Mouse (Mus musculus): ENCODE data around the gene Ppm1a. TPM values are rescaled to one million over a fixed set of nuclear protein-coding genes. Genes with fewer than 3 reads are reported as not detected.
"Not testable (repeated sequence)": the region's sequence is repeated elsewhere in the genome, so short reads cannot be mapped to it uniquely, and the experiment has no call there.

Ppm1a gene
- polyA plus RNA-seq, 1 experiment from 2014 or later = 52.8 TPM

GRCm38 (mm10) chr12:72771153-72771552 is 13.9 kb downstream of the Ppm1a start:
- Histone ChIP-seq H3K4me1 (replicated peaks; ENCODE audit: control insufficient read depth, insufficient read depth, low read length) (no peaks in the 10 kb centered on the region), H3K27ac (ENCODE audit: low read length) (no peak overlapping the region), H3K4me3 (replicated peaks; ENCODE audit: low read length) (no peak overlapping the region), H3K9ac (replicated peaks; ENCODE audit: low read depth, low read length) (no peak overlapping the region), H3K9me3 (ENCODE audit: control insufficient read depth, low read length) (no peaks in the 10 kb centered on the region), H3K27me3 (replicated peaks; ENCODE audit: control insufficient read depth, insufficient read depth, low read length) (no peaks in the 10 kb centered on the region), H3K4me2 (ENCODE audit: low read length) (no peak overlapping the region), H3K36me3 (ENCODE audit: control insufficient read depth, insufficient read depth) (no peaks in the 10 kb centered on the region)
- 94% methylated on average over 2 of the region's 2 CpGs for WGBS
- no peak for ATAC-seq

- H3K27ac ChIP-seq (ENCODE audit: low read length) = no peak overlapping the region
- no peaks in the 10 kb centered on the region for H3K27me3 ChIP-seq (replicated peaks; ENCODE audit: control insufficient read depth, insufficient read depth, low read length)
- no peaks in the 10 kb centered on the region for H3K4me1 ChIP-seq (replicated peaks; ENCODE audit: control insufficient read depth, insufficient read depth, low read length)
- 89% methylated on average over 3 of the region's 3 CpGs for WGBS
- H3K36me3 ChIP-seq (ENCODE audit: control insufficient read depth, insufficient read depth) = no peaks in the 10 kb centered on the region
- no peak for ATAC-seq
- H3K9ac ChIP-seq (replicated peaks; ENCODE audit: low read depth, low read length) = no peak overlapping the region
- no peak overlapping the region for H3K4me2 ChIP-seq (ENCODE audit: low read length)
- no peaks in the 10 kb centered on the region for H3K9me3 ChIP-seq (ENCODE audit: control insufficient read depth, low read length)
- no peak overlapping the region for H3K4me3 ChIP-seq (replicated peaks; ENCODE audit: low read length)
These were observed 14.5 kb downstream of the Ppm1a start for GRCm38 (mm10) chr12:72771711-72772110.

GRCm38 (mm10) chr12:72773921-72774320 is 16.7 kb downstream of the Ppm1a start:
- no peak overlapping the region for H3K9ac ChIP-seq (replicated peaks; ENCODE audit: low read depth, low read length)
- no peaks in the 10 kb centered on the region for H3K36me3 ChIP-seq (ENCODE audit: control insufficient read depth, insufficient read depth)
- 41% methylated on average over 7 of the region's 7 CpGs for WGBS
- no peak overlapping the region for H3K4me3 ChIP-seq (replicated peaks; ENCODE audit: low read length)
- H3K4me2 ChIP-seq (ENCODE audit: low read length) = no peak overlapping the region
- H3K27ac ChIP-seq (ENCODE audit: low read length) = no peak overlapping the region
- no peak for ATAC-seq
- no peaks in the 10 kb centered on the region for H3K9me3 ChIP-seq (ENCODE audit: control insufficient read depth, low read length)
- peaks cover 4% of the 10 kb centered on the region; the same call in 1 of the 2 replicates for H3K4me1 ChIP-seq (replicated peaks; ENCODE audit: control insufficient read depth, insufficient read depth, low read length)
- no peaks in the 10 kb centered on the region for H3K27me3 ChIP-seq (replicated peaks; ENCODE audit: control insufficient read depth, insufficient read depth, low read length)

DNA sequence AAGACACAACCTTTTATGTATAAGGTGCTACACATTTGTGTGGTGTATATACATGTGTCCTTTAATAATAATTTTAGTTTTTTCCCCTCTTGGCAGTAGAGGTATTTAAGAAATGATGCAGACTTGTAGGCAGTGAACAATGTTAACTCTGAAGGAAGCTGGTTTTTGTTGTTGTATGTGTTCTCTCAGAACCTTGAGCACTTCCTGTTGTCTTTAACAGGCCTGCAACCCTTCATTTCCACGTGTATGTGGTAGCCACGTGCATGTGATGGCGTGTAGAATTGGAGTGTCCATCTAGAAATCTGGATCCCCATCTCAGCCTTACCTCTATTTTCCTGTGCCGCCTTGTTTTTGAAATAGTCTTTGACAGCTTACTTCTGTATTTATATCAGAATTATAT is 20.0 kb downstream of the Ppm1a start:
- WGBS = 92% methylated on average over 4 of the region's 4 CpGs
- H3K27ac ChIP-seq (ENCODE audit: low read length) = no peak overlapping the region
- H3K9ac ChIP-seq (replicated peaks; ENCODE audit: low read depth, low read length) = no peak overlapping the region
- no peaks in the 10 kb centered on the region for H3K27me3 ChIP-seq (replicated peaks; ENCODE audit: control insufficient read depth, insufficient read depth, low read length)
- no peaks in the 10 kb centered on the region for H3K9me3 ChIP-seq (ENCODE audit: control insufficient read depth, low read length)
- no peak overlapping the region for H3K4me2 ChIP-seq (ENCODE audit: low read length)
- H3K36me3 ChIP-seq (ENCODE audit: control insufficient read depth, insufficient read depth) = no peaks in the 10 kb centered on the region
- H3K4me1 ChIP-seq (replicated peaks; ENCODE audit: control insufficient read depth, insufficient read depth, low read length) = peaks cover 4% of the 10 kb centered on the region; the same call in 1 of the 2 replicates
- no peak for ATAC-seq
- H3K4me3 ChIP-seq (replicated peaks; ENCODE audit: low read length) = no peak overlapping the region

DNA sequence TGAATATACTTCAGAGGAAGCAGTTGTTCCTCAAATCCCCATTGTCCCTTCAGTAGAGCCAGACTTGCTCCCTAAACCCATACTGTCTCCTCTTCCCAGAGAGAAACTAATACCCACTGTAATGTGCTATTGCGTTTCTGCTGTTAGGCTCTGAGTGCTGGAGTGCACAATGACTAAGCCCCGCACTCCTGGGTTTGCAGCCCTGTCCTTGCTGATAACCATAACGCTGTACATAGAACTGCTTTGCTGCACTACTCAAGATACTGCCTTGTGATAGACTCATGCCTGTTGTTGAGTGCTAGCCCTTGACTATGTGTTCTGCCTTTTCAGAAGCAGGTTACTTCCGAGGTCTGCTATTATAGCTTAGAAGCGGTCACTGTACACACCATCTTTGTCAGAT is 22.9 kb downstream of the Ppm1a start:
- no peak overlapping the region for H3K27ac ChIP-seq (ENCODE audit: low read length)
- no peaks in the 10 kb centered on the region for H3K27me3 ChIP-seq (replicated peaks; ENCODE audit: control insufficient read depth, insufficient read depth, low read length)
- H3K9ac ChIP-seq (replicated peaks; ENCODE audit: low read depth, low read length) = no peak overlapping the region
- peaks cover 4% of the 10 kb centered on the region; the same call in 1 of the 2 replicates for H3K4me1 ChIP-seq (replicated peaks; ENCODE audit: control insufficient read depth, insufficient read depth, low read length)
- no peaks in the 10 kb centered on the region for H3K9me3 ChIP-seq (ENCODE audit: control insufficient read depth, low read length)
- no peak overlapping the region for H3K4me3 ChIP-seq (replicated peaks; ENCODE audit: low read length)
- H3K36me3 ChIP-seq (ENCODE audit: control insufficient read depth, insufficient read depth) = peaks cover 9% of the 10 kb centered on the region; the same call in 1 of the 2 replicates
- H3K4me2 ChIP-seq (ENCODE audit: low read length) = no peak overlapping the region
- 95% methylated on average over 5 of the region's 5 CpGs for WGBS
- ATAC-seq = no peak

GRCm38 (mm10) chr12:72782786-72783185 is 25.5 kb downstream of the Ppm1a start:
- not testable (repeated sequence) for H3K9me3 ChIP-seq (ENCODE audit: control insufficient read depth, low read length); H3K9ac ChIP-seq (replicated peaks; ENCODE audit: low read depth, low read length); H3K27ac ChIP-seq (ENCODE audit: low read length); H3K4me1 ChIP-seq (replicated peaks; ENCODE audit: control insufficient read depth, insufficient read depth, low read length); H3K4me3 ChIP-seq (replicated peaks; ENCODE audit: low read length); ATAC-seq; H3K4me2 ChIP-seq (ENCODE audit: low read length); H3K27me3 ChIP-seq (replicated peaks; ENCODE audit: control insufficient read depth, insufficient read depth, low read length)
- WGBS = 95% methylated on average over 4 of the region's 4 CpGs
- peaks cover 16% of the 10 kb centered on the region; the same call in 1 of the 2 replicates for H3K36me3 ChIP-seq (ENCODE audit: control insufficient read depth, insufficient read depth)

GRCm38 (mm10) chr12:72785183-72785930 is 28.1 kb downstream of the Ppm1a start:
- WGBS = 97% methylated on average over 6 of the region's 6 CpGs
- ATAC-seq = no peak
- Histone ChIP-seq H3K4me3 (replicated peaks; ENCODE audit: low read length) (no peak overlapping the region), H3K27me3 (replicated peaks; ENCODE audit: control insufficient read depth, insufficient read depth, low read length) (no peaks in the 10 kb centered on the region), H3K9me3 (ENCODE audit: control insufficient read depth, low read length) (no peaks in the 10 kb centered on the region), H3K36me3 (ENCODE audit: control insufficient read depth, insufficient read depth) (peaks cover 16% of the 10 kb centered on the region; the same call in 1 of the 2 replicates), H3K27ac (ENCODE audit: low read length) (no peak overlapping the region), H3K9ac (replicated peaks; ENCODE audit: low read depth, low read length) (no peak overlapping the region), H3K4me1 (replicated peaks; ENCODE audit: control insufficient read depth, insufficient read depth, low read length) (no peaks in the 10 kb centered on the region), H3K4me2 (ENCODE audit: low read length) (no peak overlapping the region)

GRCm38 (mm10) chr12:72786551-72786950 is 29.3 kb downstream of the Ppm1a start:
- no peak for ATAC-seq
- no peaks in the 10 kb centered on the region for H3K4me1 ChIP-seq (replicated peaks; ENCODE audit: control insufficient read depth, insufficient read depth, low read length)
- H3K4me2 ChIP-seq (ENCODE audit: low read length) = no peak overlapping the region
- H3K9ac ChIP-seq (replicated peaks; ENCODE audit: low read depth, low read length) = no peak overlapping the region
- H3K27ac ChIP-seq (ENCODE audit: low read length) = no peak overlapping the region
- H3K9me3 ChIP-seq (ENCODE audit: control insufficient read depth, low read length) = no peaks in the 10 kb centered on the region
- peaks cover 16% of the 10 kb centered on the region; the same call in 1 of the 2 replicates for H3K36me3 ChIP-seq (ENCODE audit: control insufficient read depth, insufficient read depth)
- H3K27me3 ChIP-seq (replicated peaks; ENCODE audit: control insufficient read depth, insufficient read depth, low read length) = no peaks in the 10 kb centered on the region
- WGBS = 87% methylated on average over 5 of the region's 5 CpGs
- H3K4me3 ChIP-seq (replicated peaks; ENCODE audit: low read length) = no peak overlapping the region

- Histone ChIP-seq H3K4me3 (replicated peaks; ENCODE audit: low read length) (no peak overlapping the region), H3K4me1 (replicated peaks; ENCODE audit: control insufficient read depth, insufficient read depth, low read length) (no peaks in the 10 kb centered on the region), H3K9me3 (ENCODE audit: control insufficient read depth, low read length) (no peaks in the 10 kb centered on the region), H3K36me3 (ENCODE audit: control insufficient read depth, insufficient read depth) (peaks cover 16% of the 10 kb centered on the region; the same call in 1 of the 2 replicates), H3K4me2 (ENCODE audit: low read length) (no peak overlapping the region), H3K9ac (replicated peaks; ENCODE audit: low read depth, low read length) (no peak overlapping the region), H3K27ac (ENCODE audit: low read length) (no peak overlapping the region), H3K27me3 (replicated peaks; ENCODE audit: control insufficient read depth, insufficient read depth, low read length) (no peaks in the 10 kb centered on the region)
- WGBS = 78% methylated on average over 4 of the region's 4 CpGs
- no peak for ATAC-seq
These were observed 29.7 kb downstream of the Ppm1a start for GRCm38 (mm10) chr12:72786986-72787385.

All from forebrain, embryonic 16.5 days (tissue).